Mouse (Mus musculus) lung, postnatal 0 days (tissue): ENCODE results near the gene Cdk5rap2.

Source experiments
- CTCF ChIP-seq: IDR thresholded peaks from 2 replicates; pipeline ENCODE4 v1.5.1; 2016; ENCODE audit warnings: antibody characterized with exemption, mild to moderate bottlenecking
- EP300 ChIP-seq: IDR thresholded peaks from 2 replicates; pipeline ENCODE4 v1.6.1; 2016; ENCODE audit warnings: antibody characterized with exemption, mild to moderate bottlenecking, control low read depth

DNA sequence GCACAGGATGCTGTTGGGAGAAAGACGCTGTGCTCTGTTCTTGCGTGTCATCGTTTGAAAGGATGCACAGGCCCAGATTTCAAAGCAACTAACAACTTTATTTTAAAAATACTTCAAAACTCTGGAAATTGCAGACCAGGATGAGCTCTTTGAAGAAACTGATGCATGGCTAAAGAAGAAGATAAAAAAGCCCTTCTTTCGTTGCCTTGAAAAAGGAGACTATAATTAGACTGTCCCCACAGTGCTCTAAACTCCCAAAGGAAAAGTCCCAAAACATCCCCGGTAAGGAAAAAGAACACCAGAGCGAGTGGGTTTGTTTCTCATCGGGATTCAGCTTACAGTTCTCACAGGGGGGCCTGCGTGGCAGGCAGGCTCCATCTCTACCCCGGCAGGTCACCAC lies 151.4 kb downstream of the Cdk5rap2 start:
- TF ChIP-seq CTCF (no peak), EP300 (no peak)
